Mouse (Mus musculus) erythroblast, embryonic 14.5 days (primary cell): ENCODE measurements around the gene Trak1.

Experiments
- GATA1 ChIP-seq: IDR thresholded peaks from 2 replicates; pipeline ENCODE4 v1.6.1; 2012; ENCODE audit warnings: low read length, inconsistent platforms, mixed read lengths
- TAL1 ChIP-seq: IDR thresholded peaks from 3 replicates; pipeline ENCODE4 v1.6.1; 2012; ENCODE audit warnings: low read length, inconsistent platforms, mixed read lengths

DNA sequence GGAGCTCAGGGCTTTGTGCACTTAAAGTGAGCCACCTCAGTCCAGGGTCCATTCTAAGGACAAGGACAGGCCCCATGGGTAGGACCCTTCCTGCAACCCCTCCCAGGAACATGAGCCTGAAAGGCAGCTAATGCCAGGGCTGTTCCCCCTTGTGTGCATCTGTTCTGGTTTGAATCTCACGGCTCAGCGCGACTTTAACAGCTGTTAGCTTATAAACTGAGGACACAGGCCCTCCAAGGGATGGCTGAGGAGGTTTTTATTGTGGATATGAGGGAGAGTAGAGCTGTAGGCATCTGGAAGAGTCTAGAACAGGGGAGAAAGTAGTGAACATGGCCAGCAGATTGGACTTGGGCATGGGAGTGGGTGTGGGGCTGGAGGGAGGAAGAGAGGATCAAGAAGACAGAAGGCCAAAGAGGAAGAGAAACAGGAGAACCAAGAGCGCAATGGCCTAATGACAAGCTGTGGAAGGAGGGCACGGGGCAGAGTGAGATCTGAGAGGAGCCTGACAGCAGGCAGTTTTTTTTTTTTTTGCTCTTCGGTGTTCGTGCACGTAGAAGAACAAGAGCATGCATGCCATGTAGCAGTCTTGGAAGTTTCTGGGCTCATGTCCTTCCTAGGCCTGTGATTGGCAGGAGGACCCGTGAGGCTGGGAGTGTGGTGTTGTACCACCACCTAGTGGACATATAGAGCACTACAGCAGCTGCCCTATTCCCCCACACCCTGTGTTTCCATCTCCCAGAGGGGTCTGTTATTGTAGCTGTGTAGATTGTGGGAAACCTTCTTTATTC, 77.0 kb downstream of the Trak1 start:
- TF ChIP-seq GATA1 = no peak
- no peak for TF ChIP-seq TAL1
